Mouse (Mus musculus): ENCODE data around the gene Rab12.

Rab12 gene

GRCm38 (mm10) chr17:66498598-66498997 is 20.9 kb downstream of the Rab12 start:
- DNase-seq: no peak

- no peak for DNase-seq
Observed at GRCm38 (mm10) chr17:66496589-66496988, 22.9 kb downstream of the Rab12 start.

- DNase-seq: peak; percentile 76 to 82
Observed at GRCm38 (mm10) chr17:66490022-66490601, 29.4 kb downstream of the Rab12 start.

- no peak for DNase-seq
Observed at GRCm38 (mm10) chr17:66486576-66486975, 33.0 kb downstream of the Rab12 start.

- DNase-seq: peak; percentile 91 to 94
Observed at GRCm38 (mm10) chr17:66485742-66486141, 33.8 kb downstream of the Rab12 start.

GRCm38 (mm10) chr17:66484965-66485364 is 34.6 kb downstream of the Rab12 start:
- DNase-seq: no peak

GRCm38 (mm10) chr17:66483651-66484454 is 35.7 kb downstream of the Rab12 start:
- DNase-seq: no peak

GRCm38 (mm10) chr17:66481295-66481694 is 38.2 kb downstream of the Rab12 start:
- DNase-seq: no peak

GRCm38 (mm10) chr17:66480491-66481278 is 38.8 kb downstream of the Rab12 start:
- DNase-seq: no peak

- DNase-seq: no peak
Observed at GRCm38 (mm10) chr17:66479813-66480490, 39.6 kb downstream of the Rab12 start.

GRCm38 (mm10) chr17:66479311-66479710 is 40.2 kb downstream of the Rab12 start:
- no peak for DNase-seq

- DNase-seq: no peak
Observed at GRCm38 (mm10) chr17:66473205-66473604, 46.3 kb downstream of the Rab12 start.

- no peak for DNase-seq
Observed at GRCm38 (mm10) chr17:66471775-66472174, 47.8 kb downstream of the Rab12 start.

- no peak for DNase-seq
Observed at GRCm38 (mm10) chr17:66471252-66471651, 48.3 kb downstream of the Rab12 start.

GRCm38 (mm10) chr17:66470020-66470419 is 49.5 kb downstream of the Rab12 start:
- no peak for DNase-seq

- no peak for DNase-seq
Observed at GRCm38 (mm10) chr17:66457278-66457677, 62.3 kb downstream of the Rab12 start.

GRCm38 (mm10) chr17:66451143-66451542 is 68.4 kb downstream of the Rab12 start:
- DNase-seq: peak; percentile 98 to 99

- DNase-seq: peak in 1 of 2 experiments; percentile 43
Observed at GRCm38 (mm10) chr17:66450526-66451070, 68.9 kb downstream of the Rab12 start.

GRCm38 (mm10) chr17:66449460-66450341 is 69.8 kb downstream of the Rab12 start, which contains the start of gene Mtcl1:
Mtcl1 (minus strand) TSS chr17:66449750.
- peak; percentile 93 to 95 for DNase-seq

- peak; percentile 73 to 76 for DNase-seq
Observed at GRCm38 (mm10) chr17:66448421-66449405, 70.8 kb downstream of the Rab12 start.
